Mouse (Mus musculus) heart, embryonic 12.5 days (tissue): Measurements from ENCODE around the gene Cntnap5a. TPM values are rescaled to one million over a fixed set of nuclear protein-coding genes. Genes with fewer than 3 reads are reported as not detected.

Experiments used
- ATAC-seq: fragments of 200-750 bp; cut with Nextera tagmentation; 2 replicates; pipeline ENCODE4 v1.8.0; 2017; ENCODE audit warnings: moderate TSS enrichment, moderate library complexity; ENCODE audit not compliant: insufficient number of reproducible peaks, low FRiP score
- H3K27ac ChIP-seq: fragments of 300-500 bp; sonication (generic); 2 replicates; pipeline ENCODE4 v1.5.1; 2016; ENCODE audit warnings: mild to moderate bottlenecking, moderate library complexity; ENCODE audit not compliant: poor library complexity, severe bottlenecking
- H3K27me3 ChIP-seq: fragments of 300-500 bp; sonication (generic); replicated peaks from 2 replicates; pipeline ENCODE4 v1.6.1; 2016; ENCODE audit warnings: mild to moderate bottlenecking, moderate library complexity
- H3K36me3 ChIP-seq: fragments of 300-500 bp; sonication (generic); 2 replicates; pipeline ENCODE4 v1.6.1; 2016; ENCODE audit warnings: mild to moderate bottlenecking, moderate library complexity
- H3K4me1 ChIP-seq: fragments of 300-500 bp; sonication (generic); replicated peaks from 2 replicates; pipeline ENCODE4 v1.6.1; 2016; ENCODE audit warnings: mild to moderate bottlenecking
- H3K4me2 ChIP-seq: fragments of 300-500 bp; sonication (generic); 2 replicates; pipeline ENCODE4 v1.6.1; 2016; ENCODE audit warnings: mild to moderate bottlenecking, moderate library complexity
- H3K4me3 ChIP-seq: fragments of 300-500 bp; sonication (generic); 2 replicates; pipeline ENCODE4 v1.5.1; 2016; ENCODE audit warnings: mild to moderate bottlenecking
- H3K9ac ChIP-seq: fragments of 300-500 bp; sonication (generic); 2 replicates; pipeline ENCODE4 v1.6.1; 2016; ENCODE audit warnings: mild to moderate bottlenecking, moderate library complexity
- H3K9me3 ChIP-seq: fragments of 300-500 bp; sonication (generic); replicated peaks from 2 replicates; pipeline ENCODE4 v1.6.1; 2016; ENCODE audit warnings: mild to moderate bottlenecking, moderate library complexity
- WGBS: fragments of 180-500 bp; shearing (Covaris S2); methylation state at CpG from one replicate; pipeline ENCODE4 v1.1.7; 2016; 5-methylcytosine and 5-hydroxymethylcytosine counted together
- polyA plus RNA-seq: library from polyadenylated mRNA; unstranded; fragments of >200 nt; fragmentation: Nextera tagmentation; extraction: Ambion mirVana; gene quantifications from 2 replicates; pipeline ENCODE4 v1.2.1, GENCODE M21; 2016

Cntnap5a gene
- polyA plus RNA-seq, 1 experiment from 2014 or later, result not detected

DNA sequence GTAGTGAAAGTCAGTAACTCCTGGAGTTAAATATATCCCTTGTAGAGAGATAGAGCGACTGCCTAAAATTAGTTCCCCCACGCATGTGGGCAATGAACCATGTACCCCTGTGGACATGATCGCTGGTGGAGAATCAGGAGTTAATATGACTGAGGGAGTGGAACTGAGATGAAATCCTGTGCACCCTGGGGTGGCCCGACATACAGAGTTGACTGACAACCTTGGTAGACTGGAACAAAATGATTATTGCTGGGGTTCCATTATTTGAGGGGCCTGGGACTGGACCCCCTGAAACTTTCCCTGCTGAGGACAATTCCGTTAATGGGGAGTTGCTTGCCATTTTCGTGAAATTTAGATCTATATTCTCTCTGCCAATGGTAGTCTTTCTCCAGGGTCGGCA lies 683.0 kb downstream of the Cntnap5a start:
- ATAC-seq, result no peak
- Histone ChIP-seq H3K27ac (no peak overlapping the region), H3K4me3 (no peak overlapping the region), H3K4me1 (no peaks in the 10 kb centered on the region), H3K36me3 (no peaks in the 10 kb centered on the region), H3K9ac (no peak overlapping the region), H3K27me3 (no peaks in the 10 kb centered on the region), H3K9me3 (no peaks in the 10 kb centered on the region), H3K4me2 (no peak overlapping the region)
- WGBS, result 64% methylated on average over 7 of the region's 7 CpGs

DNA sequence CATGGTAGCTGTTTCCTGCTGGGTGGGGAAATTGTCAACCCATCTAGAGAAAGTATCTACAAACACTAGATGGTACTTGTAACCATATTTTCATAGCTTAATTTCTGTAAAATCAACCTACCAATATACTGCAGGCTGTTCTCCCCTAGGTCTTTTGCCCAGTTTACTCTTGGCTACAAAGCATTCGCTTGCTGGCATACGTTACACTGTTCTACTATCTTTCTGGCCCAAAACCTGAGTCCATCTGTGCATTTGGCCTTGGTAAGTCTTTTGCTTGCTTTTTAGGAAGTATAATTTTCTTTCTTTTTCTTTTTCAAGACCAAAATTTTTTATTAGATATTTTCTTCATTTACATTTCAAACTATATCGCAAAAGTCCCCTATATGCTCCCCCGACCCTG lies 686.3 kb downstream of the Cntnap5a start:
- Histone ChIP-seq H3K4me3 (no peak overlapping the region), H3K4me1 (no peaks in the 10 kb centered on the region), H3K36me3 (no peaks in the 10 kb centered on the region), H3K27ac (no peak overlapping the region), H3K9ac (no peak overlapping the region), H3K4me2 (no peak overlapping the region), H3K9me3 (0 out of 2 replicates have a peak, but pooled peaks cover 1% of the 10 kb centered on the region), H3K27me3 (no peaks in the 10 kb centered on the region)
- 94% methylated on average over 4 of the region's 4 CpGs for WGBS
- ATAC-seq, result no peak

- no peak overlapping the region for H3K9ac ChIP-seq
- 0 out of 2 replicates have a peak, but pooled peaks cover 3% of the 10 kb centered on the region for H3K9me3 ChIP-seq
- H3K27me3 ChIP-seq, result no peaks in the 10 kb centered on the region
- no peaks in the 10 kb centered on the region for H3K4me1 ChIP-seq
- 68% methylated on average over 1 of the region's 1 CpGs for WGBS
- H3K27ac ChIP-seq, result no peak overlapping the region
- ATAC-seq, result no peak
- no peak overlapping the region for H3K4me3 ChIP-seq
- H3K4me2 ChIP-seq, result no peak overlapping the region
- no peaks in the 10 kb centered on the region for H3K36me3 ChIP-seq
These were observed 689.0 kb downstream of the Cntnap5a start for GRCm38 (mm10) chr1:116373551-116373950.

DNA sequence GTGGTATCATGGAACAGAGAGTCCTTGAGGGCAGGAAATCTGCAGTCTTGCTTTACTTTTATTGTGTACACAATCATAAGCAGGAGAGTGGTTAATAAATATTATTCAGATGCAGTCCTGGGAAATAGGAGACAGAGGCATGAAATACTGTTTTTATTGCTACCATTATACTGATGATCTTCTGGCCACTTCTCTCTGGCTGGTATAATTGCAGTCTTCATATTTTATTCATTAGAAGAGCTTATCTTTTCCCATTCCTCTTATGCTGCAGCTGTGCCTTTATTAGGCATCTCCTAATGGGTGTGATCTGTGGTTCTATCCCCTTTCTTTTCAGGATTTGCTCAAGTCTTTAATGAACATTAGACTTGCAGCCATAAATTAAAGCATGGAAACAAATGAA lies 707.8 kb downstream of the Cntnap5a start:
- Histone ChIP-seq H3K4me3 (no peak overlapping the region), H3K9ac (no peak overlapping the region), H3K27me3 (no peaks in the 10 kb centered on the region), H3K4me2 (no peak overlapping the region), H3K36me3 (no peaks in the 10 kb centered on the region), H3K4me1 (no peaks in the 10 kb centered on the region), H3K27ac (no peak overlapping the region), H3K9me3 (no peaks in the 10 kb centered on the region)
- no peak for ATAC-seq

GRCm38 (mm10) chr1:116401996-116402656 lies 717.6 kb downstream of the Cntnap5a start:
- Histone ChIP-seq H3K4me1 (no peaks in the 10 kb centered on the region), H3K9me3 (no peaks in the 10 kb centered on the region), H3K36me3 (no peaks in the 10 kb centered on the region), H3K4me3 (no peak overlapping the region), H3K27ac (no peak overlapping the region), H3K4me2 (no peak overlapping the region), H3K27me3 (no peaks in the 10 kb centered on the region), H3K9ac (no peak overlapping the region)
- ATAC-seq, result no peak
- 72% methylated on average over 1 of the region's 1 CpGs for WGBS

DNA sequence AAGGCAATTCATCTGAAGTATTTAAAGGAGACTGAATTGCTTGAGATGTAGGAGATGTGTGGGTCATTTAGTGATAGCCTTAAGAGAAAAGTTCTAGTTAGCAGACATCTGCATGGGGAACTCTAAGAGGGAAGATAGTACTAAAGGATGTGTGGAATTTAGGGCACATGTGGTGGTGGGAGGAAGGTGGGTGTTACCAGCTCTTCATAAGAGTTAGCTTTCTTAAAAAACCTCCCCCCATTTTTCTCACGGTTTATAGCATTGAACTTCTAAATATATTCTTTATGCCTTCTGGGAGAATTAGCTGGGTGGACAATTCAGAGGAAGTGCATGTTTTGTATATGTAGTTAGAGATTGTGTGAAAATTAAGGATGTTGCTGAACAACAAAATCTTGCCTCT lies 725.3 kb downstream of the Cntnap5a start:
- Histone ChIP-seq H3K4me3 (no peak overlapping the region), H3K36me3 (no peaks in the 10 kb centered on the region), H3K27me3 (no peaks in the 10 kb centered on the region), H3K9me3 (no peaks in the 10 kb centered on the region), H3K4me1 (no peaks in the 10 kb centered on the region), H3K27ac (no peak overlapping the region), H3K9ac (no peak overlapping the region), H3K4me2 (no peak overlapping the region)
- WGBS, result 76% methylated on average over 1 of the region's 1 CpGs
- no peak for ATAC-seq

- H3K36me3 ChIP-seq, result no peaks in the 10 kb centered on the region
- 61% methylated on average over 2 of the region's 2 CpGs for WGBS
- no peak overlapping the region for H3K4me3 ChIP-seq
- H3K4me1 ChIP-seq, result no peaks in the 10 kb centered on the region
- no peak overlapping the region for H3K9ac ChIP-seq
- no peak for ATAC-seq
- H3K27ac ChIP-seq, result no peak overlapping the region
- H3K9me3 ChIP-seq, result no peaks in the 10 kb centered on the region
- H3K27me3 ChIP-seq, result no peaks in the 10 kb centered on the region
- H3K4me2 ChIP-seq, result no peak overlapping the region
These were observed 743.8 kb downstream of the Cntnap5a start for GRCm38 (mm10) chr1:116428396-116428795.

DNA sequence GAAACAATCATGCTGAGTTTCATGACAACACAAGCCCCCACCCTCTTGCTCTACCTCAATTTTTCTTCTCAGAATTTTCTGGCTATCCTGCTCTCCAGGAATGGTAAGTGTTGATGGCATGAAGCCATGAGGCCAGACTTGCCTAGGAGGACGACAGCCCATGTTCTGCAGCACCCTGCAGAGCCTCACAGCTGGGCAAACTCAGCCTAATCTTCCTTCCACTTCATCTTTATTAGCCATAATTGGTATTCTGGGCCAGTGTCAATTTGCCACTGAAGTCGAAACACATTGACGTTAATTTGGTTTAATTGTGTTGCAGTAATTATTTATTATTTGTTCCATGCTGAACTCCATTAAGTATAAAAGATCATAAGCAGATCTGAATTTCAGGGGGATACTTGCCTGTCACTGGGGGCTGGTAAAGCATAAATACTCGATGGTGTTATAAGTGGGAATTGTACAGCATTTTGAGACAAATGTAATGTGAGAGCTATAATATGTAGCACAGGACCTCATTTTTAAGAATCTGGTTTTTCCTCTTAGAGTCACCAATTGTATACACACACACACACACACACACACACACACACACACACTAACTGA lies 770.7 kb downstream of the Cntnap5a start:
- H3K27me3 ChIP-seq, result no peaks in the 10 kb centered on the region

DNA sequence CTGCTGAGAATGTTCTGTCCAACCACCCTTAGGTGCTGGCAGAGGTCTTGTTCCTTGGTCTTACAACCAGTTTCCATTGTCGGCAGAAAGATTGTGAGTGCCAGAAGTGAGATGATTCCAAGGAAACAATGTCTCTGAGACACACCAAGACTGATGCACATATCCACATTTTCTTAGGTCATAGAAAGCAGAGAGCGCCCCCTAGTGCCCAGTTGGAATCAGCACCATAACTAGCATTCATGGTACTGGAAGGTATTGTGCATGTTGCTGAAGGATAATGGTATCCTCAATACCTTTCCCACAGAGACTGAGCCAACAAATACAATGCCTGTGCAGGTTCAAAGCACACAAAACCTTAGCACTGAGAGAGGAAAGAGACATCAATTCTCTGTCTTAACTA lies 793.1 kb downstream of the Cntnap5a start:
- Histone ChIP-seq H3K4me3 (no peak overlapping the region), H3K4me2 (no peak overlapping the region), H3K4me1 (no peaks in the 10 kb centered on the region), H3K27me3 (no peaks in the 10 kb centered on the region), H3K9me3 (no peaks in the 10 kb centered on the region), H3K9ac (no peak overlapping the region), H3K27ac (no peak overlapping the region), H3K36me3 (no peaks in the 10 kb centered on the region)
- no peak for ATAC-seq
- WGBS, result 30% methylated on average over 2 of the region's 2 CpGs

More for the DNA sequence above, 770.7 kb downstream of the Cntnap5a start:
- no peak for ATAC-seq
- H3K9me3 ChIP-seq, result peaks cover 5% of the 10 kb centered on the region; the same call in 1 of the 2 replicates
- H3K36me3 ChIP-seq, result no peaks in the 10 kb centered on the region
- no peak overlapping the region for H3K4me2 ChIP-seq
- no peaks in the 10 kb centered on the region for H3K4me1 ChIP-seq
- no peak overlapping the region for H3K4me3 ChIP-seq
- H3K9ac ChIP-seq, result no peak overlapping the region
- 70% methylated on average over 4 of the region's 4 CpGs for WGBS
- H3K27ac ChIP-seq, result no peak overlapping the region

DNA sequence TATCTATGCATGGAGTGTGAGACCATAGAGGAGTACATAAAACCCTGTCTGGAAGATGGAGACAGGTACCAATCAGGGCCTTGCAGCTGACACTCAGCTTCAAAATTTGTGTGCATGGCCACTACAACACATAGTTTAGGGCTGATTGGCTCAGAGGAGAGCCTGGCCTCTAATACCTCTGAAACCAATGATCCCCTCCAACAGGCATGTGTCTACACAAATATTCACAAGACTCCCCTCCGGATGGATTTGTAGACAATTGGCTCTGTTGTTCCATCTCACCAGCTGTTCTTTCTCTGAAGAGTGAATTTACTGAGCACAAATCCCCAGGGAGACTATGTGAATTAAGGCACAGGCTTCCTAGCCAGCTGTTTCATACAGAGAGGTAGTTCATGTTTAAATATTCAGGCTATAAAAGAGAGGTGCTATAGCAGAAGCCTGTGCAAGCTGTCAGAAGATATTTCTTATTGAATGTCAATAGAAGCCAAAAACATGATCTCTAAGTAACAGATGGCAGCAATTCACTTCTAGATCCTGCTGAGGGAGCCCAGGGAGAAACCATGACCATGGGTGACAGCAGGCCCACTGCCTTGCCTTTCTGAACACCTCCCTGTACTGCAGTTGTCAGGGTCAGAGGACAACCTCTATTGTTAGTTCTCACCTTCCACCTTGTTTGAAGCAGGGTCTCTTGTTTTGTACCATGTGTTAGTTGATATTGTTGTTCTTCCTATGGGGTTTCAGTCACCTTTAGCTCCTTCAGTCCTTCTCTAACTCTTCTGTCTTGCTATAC lies 804.4 kb downstream of the Cntnap5a start:
- Histone ChIP-seq H3K36me3 (no peaks in the 10 kb centered on the region), H3K27me3 (no peaks in the 10 kb centered on the region), H3K9me3 (no peaks in the 10 kb centered on the region), H3K27ac (no peak overlapping the region), H3K4me2 (no peak overlapping the region), H3K4me1 (no peaks in the 10 kb centered on the region), H3K4me3 (no peak overlapping the region), H3K9ac (no peak overlapping the region)
- WGBS, result 68% methylated on average over 1 of the region's 1 CpGs
- ATAC-seq, result no peak

- no peaks in the 10 kb centered on the region for H3K27me3 ChIP-seq
- H3K36me3 ChIP-seq, result no peaks in the 10 kb centered on the region
- no peak overlapping the region for H3K9ac ChIP-seq
- no peak overlapping the region for H3K4me3 ChIP-seq
- ATAC-seq, result no peak
- no peak overlapping the region for H3K27ac ChIP-seq
- H3K4me1 ChIP-seq, result no peaks in the 10 kb centered on the region
- no peak overlapping the region for H3K4me2 ChIP-seq
- 69% methylated on average over 4 of the region's 4 CpGs for WGBS
- H3K9me3 ChIP-seq, result no peaks in the 10 kb centered on the region
These were observed 893.6 kb downstream of the Cntnap5a start for GRCm38 (mm10) chr1:116577969-116578666.
